Mouse (Mus musculus): ENCODE measurements around the gene Zc3h12c.

- TF ChIP-seq POLR2A (IDR thresholded peaks at IDR 0.05; ENCODE audit: borderline replicate concordance, insufficient read depth, low read length) (no peak), CTCF (IDR thresholded peaks at IDR 0.05; ENCODE audit: borderline replicate concordance, insufficient read depth, low read depth, low read length) (no peak)
These were observed 18.6 kb downstream of the Zc3h12c start for GRCm38 (mm10) chr9:52149768-52150167.

Measured in cerebellum, adult 2 months (tissue).